Mouse (Mus musculus) 3134 (cell line): ENCODE results near the gene Chd2.
"Not testable (repeated sequence)": the region's sequence is repeated elsewhere in the genome, so short reads cannot be mapped to it uniquely, and the experiment has no call there.

Source experiments
- DNase-seq: peaks from one replicate; pipeline ENCODE4 v3.0.0-alpha.2; 2011; ENCODE audit warnings: low spot score; ENCODE audit not compliant: insufficient read length; ENCODE audit errors: extremely low read depth

Chd2 gene

GRCm38 (mm10) chr7:73540202-73541078 lies 1.2 kb downstream of the Chd2 start:
- DNase-seq: no peak

DNA sequence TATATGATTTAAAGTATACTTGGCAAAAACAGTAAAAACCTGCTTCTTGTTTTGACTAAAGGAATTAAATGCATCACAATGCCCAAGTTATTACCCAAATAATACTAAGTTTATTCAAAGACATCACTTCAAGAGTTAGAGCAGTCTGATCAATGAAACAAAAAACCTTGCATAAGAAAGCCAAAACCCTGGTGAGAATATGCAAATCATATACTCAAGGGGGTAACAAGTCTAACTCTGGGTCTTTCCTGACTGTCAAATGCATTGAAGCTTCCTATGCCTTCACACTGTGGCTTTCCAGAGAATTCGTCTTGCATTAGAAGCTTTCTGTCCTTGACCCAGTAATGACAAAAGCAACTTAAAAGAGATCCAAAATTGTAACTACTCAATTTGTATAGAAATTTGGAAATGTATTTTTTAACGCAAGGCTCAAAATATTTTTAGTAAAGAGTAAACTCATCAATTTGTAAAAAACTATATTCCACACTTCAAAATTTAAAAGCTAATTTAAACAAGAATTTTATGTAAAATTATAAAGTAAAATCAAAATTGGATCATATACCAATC lies 2.4 kb downstream of the Chd2 start:
- no peak for DNase-seq

DNA sequence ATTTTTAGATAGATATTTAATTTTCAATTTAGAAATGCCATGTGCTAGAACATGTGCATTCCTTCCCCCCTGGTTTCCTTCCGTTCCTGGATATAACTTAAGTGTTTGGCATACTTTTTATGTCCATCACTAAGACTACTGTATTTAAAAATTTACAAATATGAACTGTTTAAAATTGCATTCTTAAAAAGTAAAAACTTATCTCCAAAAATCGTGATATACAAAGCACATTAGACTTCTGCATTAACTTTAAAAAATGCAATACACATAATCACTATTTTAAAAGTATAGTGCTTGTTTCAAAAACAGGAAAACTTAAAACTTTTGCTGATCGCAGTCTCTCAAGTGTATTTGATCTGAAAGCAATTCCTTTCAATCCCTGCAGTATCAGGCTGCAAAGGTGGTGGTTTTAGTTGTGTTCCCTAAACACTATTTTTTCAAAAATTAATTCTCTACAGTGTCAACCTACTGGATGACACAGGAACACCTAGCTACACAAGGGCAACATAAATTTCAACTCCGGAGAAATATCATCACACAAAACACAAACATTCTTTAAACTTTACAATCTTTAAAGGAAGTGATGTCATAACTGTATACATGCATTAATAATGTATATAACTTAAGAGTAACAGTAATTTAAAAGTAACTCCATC lies 3.1 kb downstream of the Chd2 start:
- no peak for DNase-seq

- DNase-seq: peak; percentile 100
Observed at GRCm38 (mm10) chr7:73537634-73538423, 3.8 kb downstream of the Chd2 start.

DNA sequence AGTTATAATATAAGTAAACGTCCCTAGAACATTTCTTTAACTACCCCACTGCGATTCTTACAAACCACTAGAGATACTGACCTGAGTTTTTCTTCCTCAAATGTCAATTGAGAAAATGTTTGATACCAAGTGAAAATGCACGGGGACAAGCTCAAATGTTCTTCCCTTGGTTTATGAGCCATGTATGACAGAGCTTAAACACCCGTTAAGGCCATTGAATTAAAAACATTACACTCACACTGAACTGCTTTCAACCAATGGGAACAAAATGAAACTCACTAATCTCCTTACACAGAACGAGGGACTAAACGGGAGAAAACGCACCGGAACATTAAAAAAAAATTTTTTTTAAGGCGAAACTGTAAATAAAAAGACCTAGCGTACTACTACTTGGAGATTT lies 4.4 kb downstream of the Chd2 start:
- DNase-seq: no peak

GRCm38 (mm10) chr7:73536579-73536978 lies 5.1 kb downstream of the Chd2 start:
- DNase-seq: no peak

GRCm38 (mm10) chr7:73535861-73536200 lies 5.8 kb downstream of the Chd2 start:
- no peak for DNase-seq

GRCm38 (mm10) chr7:73534937-73535860 lies 6.4 kb downstream of the Chd2 start:
- no peak for DNase-seq

DNA sequence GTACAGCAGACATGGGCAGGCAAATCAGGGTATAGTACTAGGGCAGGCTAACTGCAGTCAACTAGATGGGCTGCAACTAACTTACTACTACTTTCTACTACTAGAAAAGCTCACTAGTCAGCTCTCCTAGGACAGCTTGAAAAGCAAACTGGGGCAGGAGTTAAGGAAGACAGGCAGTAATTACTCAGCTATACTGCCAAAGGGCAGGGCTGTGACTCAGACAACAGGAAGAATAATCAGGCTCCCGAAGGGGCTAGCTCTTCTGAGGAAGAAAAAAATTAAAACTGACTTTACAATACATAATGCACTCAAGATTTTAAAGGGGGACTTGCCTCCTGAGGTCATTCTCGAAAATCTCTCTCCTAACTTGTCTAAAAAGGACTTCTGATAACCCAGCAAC lies 8.2 kb downstream of the Chd2 start:
- no peak for DNase-seq

GRCm38 (mm10) chr7:73532916-73533315 lies 8.7 kb downstream of the Chd2 start:
- no peak for DNase-seq

- no peak for DNase-seq
Observed at GRCm38 (mm10) chr7:73532139-73532538, 9.5 kb downstream of the Chd2 start.

DNA sequence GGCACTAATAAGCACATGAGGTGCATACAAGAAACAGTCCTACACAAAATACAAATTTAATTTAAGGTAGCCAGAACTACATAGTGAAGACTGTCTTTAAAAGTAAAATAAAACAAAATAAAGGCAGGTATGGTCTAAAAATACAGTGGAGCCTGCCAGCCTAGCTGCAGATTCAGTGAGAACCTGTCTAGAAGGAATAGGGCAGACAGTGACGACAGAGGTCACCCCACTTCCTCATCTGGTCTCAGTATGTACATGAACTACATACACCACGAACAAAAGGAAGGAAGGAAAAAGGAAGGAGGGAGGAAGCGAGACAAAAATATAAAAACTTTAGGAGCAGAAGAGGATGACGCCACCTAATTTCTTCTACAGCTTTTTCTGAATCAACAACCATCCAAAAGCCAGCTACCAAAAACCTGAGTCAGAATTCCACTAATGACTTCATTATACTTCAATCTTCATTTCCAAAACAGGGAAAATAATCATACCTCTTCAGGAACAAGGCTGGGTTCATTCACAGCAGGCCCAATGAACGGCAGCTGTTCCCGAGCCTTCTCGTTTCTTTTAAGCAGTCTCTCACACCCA lies 10.0 kb downstream of the Chd2 start:
- DNase-seq: no peak

DNA sequence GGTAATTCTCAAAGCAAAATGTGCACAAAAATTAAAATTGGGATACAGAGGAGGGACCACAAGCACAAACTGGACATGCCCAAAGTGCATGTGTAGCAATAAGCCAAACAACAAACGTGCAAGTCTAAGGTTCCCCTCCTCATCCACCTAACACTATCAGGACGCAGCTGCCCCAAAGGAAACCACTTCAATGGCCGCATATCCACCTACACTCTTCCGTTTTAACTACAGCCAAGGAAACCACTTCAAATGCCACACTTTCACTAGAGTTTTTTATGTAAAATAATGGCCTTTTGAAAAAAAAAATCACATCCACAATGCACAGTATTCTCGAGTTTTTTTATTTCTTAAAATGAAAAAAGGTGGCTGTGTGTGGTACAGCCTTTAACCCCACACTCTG lies 10.8 kb downstream of the Chd2 start:
- DNase-seq: no peak

DNA sequence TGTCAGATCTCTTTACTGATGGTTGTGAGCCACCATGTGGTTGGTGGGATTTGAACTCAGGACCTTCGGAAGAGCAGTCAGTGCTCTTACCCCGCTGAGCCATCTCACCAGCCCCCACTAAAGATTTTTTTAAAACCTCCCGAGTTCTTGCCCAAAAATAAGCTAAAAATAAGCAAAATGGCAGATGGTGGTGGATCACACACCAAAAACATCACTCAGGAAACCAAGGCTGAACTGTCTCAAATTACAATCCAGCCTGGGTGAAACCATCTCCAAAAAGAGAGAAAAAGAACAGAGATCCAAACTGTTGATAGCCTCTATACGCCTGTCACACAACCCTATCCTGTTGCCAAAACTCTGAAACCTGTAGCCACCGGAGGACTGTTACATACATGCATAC lies 11.5 kb downstream of the Chd2 start:
- no peak for DNase-seq

DNA sequence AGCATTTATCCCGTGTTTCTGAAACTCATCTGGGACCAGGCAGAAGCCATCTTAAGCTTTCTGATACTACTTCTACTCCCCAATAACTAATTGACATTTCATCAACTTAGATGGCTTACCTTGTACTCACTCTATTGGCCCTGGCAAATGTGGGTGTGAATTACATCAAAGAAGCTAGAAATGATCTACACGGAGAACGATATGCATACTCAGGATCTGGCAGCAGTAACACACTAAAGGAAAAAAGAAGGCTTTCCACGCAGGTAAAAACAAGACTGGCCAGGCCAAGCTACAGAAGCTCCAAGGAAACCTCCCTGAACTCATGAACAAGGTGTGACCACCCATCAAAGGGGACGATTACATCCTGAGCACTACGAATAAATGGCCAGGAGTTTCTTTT lies 12.4 kb downstream of the Chd2 start:
- DNase-seq: no peak

DNA sequence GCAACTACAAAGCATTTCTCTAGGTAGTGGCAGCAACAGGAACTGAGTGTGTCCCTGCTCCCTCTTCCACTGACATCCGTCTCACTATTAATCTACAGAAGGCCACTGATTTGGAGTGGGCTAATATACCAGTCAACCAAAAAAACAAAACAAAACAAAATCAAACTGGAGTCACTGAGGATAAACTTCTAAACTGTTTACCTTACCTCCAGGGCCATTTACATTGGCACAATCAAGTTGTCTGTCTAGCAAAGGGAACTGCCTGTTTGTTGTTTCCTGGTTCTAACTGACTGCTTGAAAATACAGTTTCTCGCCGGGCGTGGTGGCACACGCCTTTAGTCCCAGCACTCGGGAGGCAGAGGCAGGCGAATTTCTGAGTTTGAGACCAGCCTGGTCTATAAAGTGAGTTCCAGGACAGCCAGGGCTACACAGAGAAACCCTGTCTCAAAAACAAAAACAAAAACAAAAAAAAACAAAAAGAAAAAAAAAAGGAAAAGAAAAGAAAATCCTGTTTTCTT lies 13.2 kb downstream of the Chd2 start:
- not testable (repeated sequence) for DNase-seq

GRCm38 (mm10) chr7:73527225-73527624 lies 14.4 kb downstream of the Chd2 start:
- DNase-seq: no peak

GRCm38 (mm10) chr7:73524454-73524952 lies 17.1 kb downstream of the Chd2 start:
- peak; percentile 36 for DNase-seq

DNA sequence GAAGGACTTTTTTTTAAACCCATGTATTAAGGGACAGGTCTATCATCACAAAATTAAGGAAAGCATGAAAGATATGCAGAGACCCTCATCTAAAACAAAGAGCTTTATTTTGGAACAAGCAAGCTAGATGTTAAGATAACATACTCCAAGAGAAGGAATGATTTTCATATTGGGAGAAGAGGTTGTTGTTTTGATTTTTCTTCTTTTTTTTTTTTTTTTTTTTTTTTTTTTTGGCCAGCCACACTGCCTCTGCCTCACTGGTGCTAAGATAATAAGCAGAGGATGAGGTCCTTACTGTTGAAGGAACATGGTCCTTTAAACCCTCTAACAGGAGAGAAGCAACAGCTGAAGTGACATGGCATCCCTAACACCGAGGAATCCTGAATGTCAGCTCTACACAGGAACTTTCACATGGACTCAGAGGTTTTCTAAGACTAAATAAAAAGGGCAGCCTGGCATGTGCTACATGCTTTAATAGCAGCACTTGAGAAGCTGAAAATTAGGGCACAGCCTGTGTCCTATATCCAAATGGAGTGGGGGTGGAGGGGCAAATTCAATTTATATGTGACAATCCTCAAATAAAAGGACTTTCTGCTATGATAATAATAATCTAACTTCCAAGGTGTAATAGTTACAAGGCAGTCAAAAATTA lies 17.9 kb downstream of the Chd2 start:
- no peak for DNase-seq
